In the genomic region with DNA sequence TGATC, we compare ENCODE assay signal across 8 mouse cellular contexts. TPM values are rescaled to one million over a fixed set of nuclear protein-coding genes. Genes with fewer than 3 reads are reported as not detected.
DNase-seq lines count a peak whose midpoint lies in the region; ATAC-seq and TF ChIP-seq lines count a peak whose summit lies in the region.

Gene Pagr1b, minus strand, starts transcription at position 4 of the 5 bp plus-strand sequence.

- H3K9ac ChIP-seq in kidney, embryonic 16.5 days (replicated peaks; ENCODE audit: low read length): peak within 1 kb of the TSS; percentile 81
- peak within 1 kb of the TSS; percentile 91 for H3K9ac ChIP-seq in hindbrain, postnatal 0 days (replicated peaks; ENCODE audit: low read length)
- H3K9ac ChIP-seq in midbrain, postnatal 0 days (replicated peaks; ENCODE audit: low read length, poor library complexity, severe bottlenecking): peak within 1 kb of the TSS; percentile 70

- peak within 1 kb of the TSS; percentile 82 for H3K4me2 ChIP-seq in kidney, embryonic 16.5 days (replicated peaks; ENCODE audit: low read depth, low read length)
- H3K4me2 ChIP-seq in hindbrain, postnatal 0 days (ENCODE audit: low read depth, low read length): peak within 1 kb of the TSS; percentile 85
- H3K4me2 ChIP-seq in midbrain, postnatal 0 days (ENCODE audit: low read depth, low read length, poor library complexity, severe bottlenecking): peak within 1 kb of the TSS; percentile 93

- H3K9me3 ChIP-seq in kidney, embryonic 16.5 days (ENCODE audit: low read length): no peaks in the 10 kb centered on the region
- no peaks in the 10 kb centered on the region for H3K9me3 ChIP-seq in embryonic facial prominence, embryonic 10.5 days
- H3K9me3 ChIP-seq in hindbrain, postnatal 0 days (ENCODE audit: low read length): no peaks in the 10 kb centered on the region
- no peaks in the 10 kb centered on the region for H3K9me3 ChIP-seq in midbrain, postnatal 0 days (ENCODE audit: low read length)

- DNase-seq in kidney, postnatal 36 days: no peak
- DNase-seq in embryonic facial prominence, embryonic 10.5 days (ENCODE audit: low spot score): no peak
- no peak for DNase-seq in hindbrain, postnatal 0 days (ENCODE audit: low spot score)
- DNase-seq in midbrain, postnatal 0 days (ENCODE audit: low spot score): no peak
- no peak for DNase-seq in thymus, postnatal 10 days (ENCODE audit: low spot score in 2 of 2)
- DNase-seq in right cerebral cortex, postnatal 14 days: no peak
- no peak for DNase-seq in layer of hippocampus, adult 9-10 months (ENCODE audit: low spot score)

- H3K36me3 ChIP-seq in kidney, embryonic 16.5 days (ENCODE audit: insufficient read depth, low read length): peaks cover 20% of the 10 kb centered on the region
- peaks cover 52% of the 10 kb centered on the region for H3K36me3 ChIP-seq in embryonic facial prominence, embryonic 10.5 days (replicated peaks)
- H3K36me3 ChIP-seq in hindbrain, postnatal 0 days (ENCODE audit: insufficient read depth, low read length): peaks cover 16% of the 10 kb centered on the region
- peaks cover 12% of the 10 kb centered on the region; the same call in 1 of the 2 replicates for H3K36me3 ChIP-seq in midbrain, postnatal 0 days (ENCODE audit: insufficient read depth, low read length)

- no peak for TF ChIP-seq CTCF in hindbrain, postnatal 0 days (IDR thresholded peaks at IDR 0.05; ENCODE audit: low read depth)
- TF ChIP-seq CTCF in midbrain, postnatal 0 days (IDR thresholded peaks at IDR 0.05): no peak

- H3K4me3 ChIP-seq in kidney, embryonic 16.5 days (ENCODE audit: low read length): peak within 1 kb of the TSS; percentile 73
- H3K4me3 ChIP-seq in embryonic facial prominence, embryonic 10.5 days: peak within 1 kb of the TSS; percentile 89
- H3K4me3 ChIP-seq in hindbrain, postnatal 0 days (ENCODE audit: low read length): peak within 1 kb of the TSS; percentile 63
- H3K4me3 ChIP-seq in midbrain, postnatal 0 days (ENCODE audit: low read depth, low read length): peak within 1 kb of the TSS; percentile 52

- H3K27ac ChIP-seq in kidney, embryonic 16.5 days (ENCODE audit: low read length): peak within 1 kb of the TSS; percentile 98
- peak within 1 kb of the TSS; percentile 97 for H3K27ac ChIP-seq in embryonic facial prominence, embryonic 10.5 days (replicated peaks)
- H3K27ac ChIP-seq in hindbrain, postnatal 0 days: peak within 1 kb of the TSS; percentile 96
- peak within 1 kb of the TSS; percentile 86 for H3K27ac ChIP-seq in midbrain, postnatal 0 days (ENCODE audit: low read depth, low read length)

- H3K27me3 ChIP-seq in kidney, embryonic 16.5 days (ENCODE audit: insufficient read depth, low read length): no peaks in the 10 kb centered on the region
- no peaks in the 10 kb centered on the region for H3K27me3 ChIP-seq in embryonic facial prominence, embryonic 10.5 days (replicated peaks; ENCODE audit: low read depth, poor library complexity, severe bottlenecking)
- H3K27me3 ChIP-seq in hindbrain, postnatal 0 days (ENCODE audit: insufficient read depth, low read length): no peaks in the 10 kb centered on the region
- H3K27me3 ChIP-seq in midbrain, postnatal 0 days (ENCODE audit: insufficient read depth, low read length): no peaks in the 10 kb centered on the region

- H3K4me1 ChIP-seq in kidney, embryonic 16.5 days (ENCODE audit: insufficient read depth, low read length): peaks cover 61% of the 10 kb centered on the region
- peaks cover 76% of the 10 kb centered on the region for H3K4me1 ChIP-seq in embryonic facial prominence, embryonic 10.5 days
- H3K4me1 ChIP-seq in hindbrain, postnatal 0 days (ENCODE audit: insufficient read depth, low read length): peaks cover 35% of the 10 kb centered on the region
- H3K4me1 ChIP-seq in midbrain, postnatal 0 days (ENCODE audit: insufficient read depth, low read length): peaks cover 36% of the 10 kb centered on the region

- ATAC-seq in kidney, embryonic 16.5 days (ENCODE audit: low FRiP score, low TSS enrichment): no peak
- no peak for ATAC-seq in hindbrain, postnatal 0 days
- ATAC-seq in midbrain, postnatal 0 days (ENCODE audit: low FRiP score): no peak

RNA-seq across cellular contexts. Expression of gene Pagr1b, which starts in this region (rescaled TPM):
- polyA plus RNA-seq in kidney, embryonic 16.5 days (2015; fragmentation: Nextera tagmentation; extraction: Ambion mirVana): 1.2 TPM in 1 of 2 replicates, not detected in the other
- polyA plus RNA-seq in embryonic facial prominence, embryonic 10.5 days (2016; fragmentation: Nextera tagmentation; extraction: Ambion mirVana): 0.78 TPM in 1 of 2 replicates, not detected in the other
- 1.2 TPM in 1 of 2 replicates, not detected in the other for total RNA-seq in hindbrain, postnatal 0 days (2014; rRNA removed)
- 0.49 and 1.5 TPM in 2 replicates for polyA plus RNA-seq in hindbrain, postnatal 0 days (2015; fragmentation: Nextera tagmentation; extraction: Ambion mirVana)
- total RNA-seq in midbrain, postnatal 0 days (2014; rRNA removed): 2.4 TPM in 1 of 2 replicates, not detected in the other
- 0.66 TPM in 1 of 2 replicates, not detected in the other for polyA plus RNA-seq in midbrain, postnatal 0 days (2015; fragmentation: Nextera tagmentation; extraction: Ambion mirVana)
